Mouse (Mus musculus): ENCODE measurements at regions not wholly inside any gene's neighbourhood (a gene's known extent, or its start where the extent isn't known, plus 50 kb on each side); places are given as distances from the start of the nearest gene placed in this dataset.

- peak; percentile 40; the same call in 1 of the 2 replicates for TF ChIP-seq CTCF (IDR thresholded peaks at IDR 0.05; ENCODE audit: borderline replicate concordance, insufficient read depth, low read depth, low read length)
- TF ChIP-seq POLR2A (IDR thresholded peaks at IDR 0.05; ENCODE audit: borderline replicate concordance, insufficient read depth, low read length): no peak
Measured at GRCm38 (mm10) chr5:97598741-97599140, 141.9 kb upstream of the Gk2 start.

All from cerebellum, adult 2 months (tissue).